Mouse (Mus musculus) ES-Bruce4 (cell line): ENCODE measurements around the gene Etv6. TPM values are rescaled to one million over a fixed set of nuclear protein-coding genes. Genes with fewer than 3 reads are reported as not detected.

ENCODE experiments used
- H3K27ac ChIP-seq: 2 replicates; pipeline ENCODE4 v1.5.1; 2012; ENCODE audit warnings: low read length, inconsistent platforms; ENCODE audit not compliant: insufficient read depth
- H3K27me3 ChIP-seq: 2 replicates; pipeline ENCODE4 v1.6.1; 2012; ENCODE audit warnings: mild to moderate bottlenecking, low read length, inconsistent platforms; ENCODE audit not compliant: control insufficient read depth, poor library complexity, insufficient read depth, severe bottlenecking
- H3K36me3 ChIP-seq: 2 replicates; pipeline ENCODE4 v1.6.1; 2012; ENCODE audit warnings: inconsistent platforms, mild to moderate bottlenecking, low read length, moderate library complexity; ENCODE audit not compliant: control insufficient read depth, poor library complexity, insufficient read depth, severe bottlenecking
- H3K4me1 ChIP-seq: one replicate; pipeline ENCODE4 v1.8.1; 2011; ENCODE audit warnings: low read length; ENCODE audit not compliant: control insufficient read depth, insufficient read depth
- H3K4me3 ChIP-seq: 2 replicates; pipeline ENCODE4 v1.5.1; 2011; ENCODE audit warnings: low read depth, mild to moderate bottlenecking, low read length
- H3K9ac ChIP-seq: 2 replicates; pipeline ENCODE4 v1.6.1; 2012; ENCODE audit warnings: low read depth, mild to moderate bottlenecking, inconsistent platforms; ENCODE audit not compliant: poor library complexity, severe bottlenecking
- H3K9me3 ChIP-seq: replicated peaks from 2 replicates; pipeline ENCODE4 v1.6.1; 2012; ENCODE audit warnings: mild to moderate bottlenecking, low read length, inconsistent platforms; ENCODE audit not compliant: control insufficient read depth, poor library complexity, insufficient read depth, severe bottlenecking
- CTCF ChIP-seq: IDR thresholded peaks from one replicate; pipeline ENCODE4 v1.8.1; 2011; ENCODE audit warnings: low read depth, low read length
- EP300 ChIP-seq: IDR thresholded peaks from 2 replicates; pipeline ENCODE4 v1.6.1; 2011; ENCODE audit warnings: low read depth, low read length; ENCODE audit not compliant: insufficient read depth
- POLR2A ChIP-seq: IDR thresholded peaks from one replicate; pipeline ENCODE4 v1.8.1; 2011; ENCODE audit warnings: low read length; ENCODE audit not compliant: insufficient read depth
- polyA plus RNA-seq: library from polyadenylated mRNA; stranded (reverse); fragments of >200 nt; gene quantifications from 2 replicates; pipeline ENCODE4 v1.2.4, GENCODE M21; 2011; ENCODE audit warnings: low read depth; ENCODE audit not compliant: missing spikeins, insufficient read depth, insufficient read length

Gene Etv6
- polyA plus RNA-seq, 1 experiment: 19.9 TPM

DNA sequence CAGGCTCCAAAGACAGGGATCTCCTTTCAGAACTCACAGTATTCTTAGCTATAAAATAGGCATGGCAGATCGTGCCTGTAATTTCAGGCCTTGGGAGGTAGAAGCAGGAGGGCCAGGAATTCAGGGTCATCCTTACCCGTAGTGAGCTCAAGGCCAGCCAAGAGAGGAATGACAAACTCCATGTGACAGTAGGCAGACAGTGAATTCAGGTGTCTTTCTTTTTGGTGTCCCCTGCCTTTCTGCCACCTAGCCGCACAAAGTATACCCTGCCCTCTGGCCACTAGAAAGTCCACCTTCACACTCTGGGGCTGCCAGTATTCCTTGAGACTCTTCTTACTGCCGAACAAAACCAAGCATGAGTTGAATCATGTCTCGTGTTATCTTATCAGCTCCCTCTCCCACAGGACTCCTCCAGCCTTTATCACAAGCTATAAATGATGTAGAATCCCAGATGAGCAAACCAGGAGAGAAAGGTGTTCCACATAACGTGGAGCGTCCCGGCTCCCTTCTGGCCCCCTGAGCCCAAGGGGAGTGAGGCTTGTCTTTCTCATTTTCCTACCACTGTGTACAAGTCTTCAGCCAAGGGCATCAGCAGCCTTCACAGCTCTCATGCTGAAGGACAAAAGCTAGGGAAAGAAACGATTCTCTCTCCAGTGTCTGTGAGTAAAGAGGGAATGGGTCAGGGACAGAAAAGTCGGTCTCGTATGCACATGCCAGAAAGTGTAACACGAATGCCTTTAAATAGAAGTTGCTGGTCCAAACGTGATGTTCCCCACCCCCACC, 175.4 kb downstream of the Etv6 start:
- TF ChIP-seq CTCF (no peak), POLR2A (no peak), EP300 (no peak)
- Histone ChIP-seq H3K27ac (no peak overlapping the region), H3K9ac (no peak overlapping the region), H3K36me3 (no peaks in the 10 kb centered on the region), H3K9me3 (no peaks in the 10 kb centered on the region), H3K4me3 (no peak overlapping the region), H3K27me3 (no peaks in the 10 kb centered on the region), H3K4me1 (peaks cover 5% of the 10 kb centered on the region)

DNA sequence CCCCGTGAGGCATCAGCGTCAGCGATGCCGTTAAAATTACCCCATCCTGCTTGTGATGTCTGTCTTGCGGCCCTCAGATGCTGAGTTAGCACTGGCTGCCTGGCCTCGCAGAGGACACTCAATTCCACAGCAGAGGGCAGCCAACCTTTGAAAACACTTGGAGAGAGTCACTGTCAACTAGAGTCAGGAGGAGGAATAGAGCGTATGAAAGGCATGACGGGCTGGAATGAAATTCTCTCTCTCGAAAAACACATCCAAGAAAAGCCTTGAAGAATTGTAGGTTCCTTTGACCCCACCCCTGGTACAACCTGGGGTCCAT, 175.9 kb downstream of the Etv6 start:
- H3K4me1 ChIP-seq: peaks cover 5% of the 10 kb centered on the region
- no peaks in the 10 kb centered on the region for H3K36me3 ChIP-seq
- TF ChIP-seq EP300: no peak
- no peak for TF ChIP-seq POLR2A
- TF ChIP-seq CTCF: no peak
- H3K27me3 ChIP-seq: no peaks in the 10 kb centered on the region
- no peak overlapping the region for H3K9ac ChIP-seq
- H3K4me3 ChIP-seq: no peak overlapping the region
- H3K27ac ChIP-seq: no peak overlapping the region
- no peaks in the 10 kb centered on the region for H3K9me3 ChIP-seq

DNA sequence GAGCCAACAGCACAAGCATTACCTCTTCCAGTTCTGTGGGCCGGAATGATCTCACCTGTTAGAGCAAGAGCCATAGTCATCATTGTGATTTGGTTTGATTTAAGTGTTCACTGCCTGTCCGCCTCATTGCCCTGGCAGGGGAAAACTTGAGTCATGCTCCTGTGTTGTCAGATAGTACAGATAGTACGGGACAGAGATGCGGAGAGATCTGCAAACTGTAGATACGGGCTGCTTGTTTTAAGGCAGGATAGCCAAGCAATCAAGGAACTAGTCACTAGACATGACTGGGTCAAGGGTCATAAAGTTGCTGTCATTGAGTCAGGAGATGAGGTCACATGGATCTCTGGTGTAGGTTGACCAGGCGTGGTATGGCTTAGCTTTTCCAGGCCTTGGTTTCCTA, 182.2 kb downstream of the Etv6 start:
- no peaks in the 10 kb centered on the region for H3K36me3 ChIP-seq
- H3K9me3 ChIP-seq: no peaks in the 10 kb centered on the region
- no peak overlapping the region for H3K9ac ChIP-seq
- H3K27me3 ChIP-seq: no peaks in the 10 kb centered on the region
- H3K4me3 ChIP-seq: no peak overlapping the region
- H3K4me1 ChIP-seq: peaks cover 3% of the 10 kb centered on the region
- H3K27ac ChIP-seq: no peak overlapping the region
- TF ChIP-seq POLR2A (no peak), EP300 (no peak), CTCF (no peak)

DNA sequence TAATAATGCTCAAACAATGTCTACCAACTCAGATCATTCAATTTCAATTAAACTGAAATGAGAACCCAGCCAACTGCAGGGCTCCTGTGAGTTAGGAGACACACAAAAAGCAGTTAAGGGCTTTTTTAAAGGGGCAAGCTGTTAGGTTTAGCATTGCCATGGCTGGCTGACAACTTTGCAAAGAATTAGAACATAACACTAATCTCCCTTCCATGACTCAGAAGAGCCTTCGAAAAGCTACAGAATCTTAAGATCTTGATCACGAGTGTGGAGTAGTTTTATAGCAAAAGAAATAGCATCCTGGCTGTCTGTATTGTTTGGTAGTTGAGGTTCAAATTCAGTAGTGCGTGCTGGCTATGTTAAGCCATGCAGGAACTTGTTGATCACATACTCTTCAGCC, 182.9 kb downstream of the Etv6 start:
- no peak overlapping the region for H3K27ac ChIP-seq
- H3K4me1 ChIP-seq: peaks cover 3% of the 10 kb centered on the region
- H3K4me3 ChIP-seq: no peak overlapping the region
- no peaks in the 10 kb centered on the region for H3K36me3 ChIP-seq
- no peak overlapping the region for H3K9ac ChIP-seq
- no peaks in the 10 kb centered on the region for H3K27me3 ChIP-seq
- TF ChIP-seq POLR2A (no peak), EP300 (no peak), CTCF (no peak)
- H3K9me3 ChIP-seq: no peaks in the 10 kb centered on the region

DNA sequence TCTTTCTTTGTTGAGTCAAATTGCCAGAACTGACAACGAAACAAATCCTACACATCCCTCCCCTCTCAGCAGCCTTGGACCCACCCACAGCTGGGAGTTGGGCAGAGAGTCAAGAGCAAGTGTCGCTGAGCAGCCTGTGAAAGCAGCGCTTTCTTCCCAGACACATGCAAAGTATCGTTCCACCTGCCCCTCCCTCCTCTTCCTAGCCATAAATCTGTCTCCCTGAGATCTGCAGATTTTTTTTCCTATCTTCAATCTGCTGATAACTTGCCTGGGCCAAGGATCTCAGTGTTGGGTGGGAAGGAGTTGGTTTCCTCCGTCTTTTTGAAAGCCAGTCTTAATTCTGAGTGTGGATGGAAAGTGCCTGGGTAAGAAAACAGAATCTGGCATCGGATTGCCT, 183.9 kb downstream of the Etv6 start:
- Histone ChIP-seq H3K27ac (no peak overlapping the region), H3K9me3 (no peaks in the 10 kb centered on the region), H3K27me3 (no peaks in the 10 kb centered on the region), H3K9ac (no peak overlapping the region), H3K4me3 (no peak overlapping the region), H3K4me1 (peaks cover 3% of the 10 kb centered on the region), H3K36me3 (no peaks in the 10 kb centered on the region)
- TF ChIP-seq POLR2A: no peak
- TF ChIP-seq EP300: no peak
- no peak for TF ChIP-seq CTCF

DNA sequence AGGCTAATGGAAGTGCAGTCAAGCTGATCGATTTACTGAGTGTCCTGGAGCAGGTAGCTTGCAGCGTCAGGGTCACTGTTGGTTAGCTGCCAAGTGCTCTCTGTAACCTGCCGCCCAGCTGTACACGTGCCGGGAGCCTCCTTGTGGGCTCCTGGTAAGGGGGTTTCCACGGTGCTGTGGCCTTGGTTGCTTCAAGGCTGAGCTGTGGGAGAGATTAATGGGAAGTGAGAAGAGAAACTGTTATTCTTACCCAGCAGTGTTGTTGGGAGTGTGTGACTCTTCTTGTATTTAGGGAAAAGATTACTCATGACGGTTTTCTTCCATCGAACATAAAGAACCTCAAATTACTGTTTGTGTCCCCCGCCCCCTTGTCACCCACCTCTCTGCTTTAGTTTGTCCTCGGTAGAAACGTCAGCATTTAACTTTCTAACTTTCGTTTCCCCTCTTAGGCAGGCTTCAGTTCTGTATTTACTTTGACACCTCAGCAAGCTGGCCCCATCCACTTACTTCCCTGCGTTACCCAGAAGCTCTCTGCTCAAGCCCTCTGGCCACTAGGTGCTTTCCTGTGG, 184.8 kb downstream of the Etv6 start:
- H3K9ac ChIP-seq: no peak overlapping the region
- H3K36me3 ChIP-seq: no peaks in the 10 kb centered on the region
- H3K4me3 ChIP-seq: no peak overlapping the region
- H3K27me3 ChIP-seq: no peaks in the 10 kb centered on the region
- H3K9me3 ChIP-seq: no peaks in the 10 kb centered on the region
- peaks cover 3% of the 10 kb centered on the region for H3K4me1 ChIP-seq
- no peak for TF ChIP-seq POLR2A
- TF ChIP-seq CTCF: no peak
- no peak for TF ChIP-seq EP300
- no peak overlapping the region for H3K27ac ChIP-seq
